Mouse (Mus musculus) adrenal gland, adult 2 months (tissue): ENCODE measurements around the gene Dnajc1. TPM values are rescaled to one million over a fixed set of nuclear protein-coding genes. Genes with fewer than 3 reads are reported as not detected.
A peak's percentile ranks its signal among the peaks of the same experiment; 100 is the strongest.

ENCODE experiments used
- DNase-seq: peaks from one replicate; pipeline ENCODE4 v3.0.0; 2021
- polyA plus RNA-seq: library from polyadenylated mRNA; depleted of rRNA; stranded (reverse); fragments of >200 nt; gene quantifications from 2 replicates; pipeline ENCODE4 v1.2.3, GENCODE M21; 2012
- total RNA-seq, 2 experiments: library from RNA; stranded (reverse); gene quantifications; 2 replicates each; pipeline ENCODE4 v1.2.3; 2021

The Dnajc1 gene
- total and polyA plus RNA-seq, 3 experiments = 32.1 to 76.4 (median 39.7) TPM

GRCm38 (mm10) chr2:18307440-18308305 lies 85.0 kb downstream of the Dnajc1 start:
- DNase-seq = no peak

DNA sequence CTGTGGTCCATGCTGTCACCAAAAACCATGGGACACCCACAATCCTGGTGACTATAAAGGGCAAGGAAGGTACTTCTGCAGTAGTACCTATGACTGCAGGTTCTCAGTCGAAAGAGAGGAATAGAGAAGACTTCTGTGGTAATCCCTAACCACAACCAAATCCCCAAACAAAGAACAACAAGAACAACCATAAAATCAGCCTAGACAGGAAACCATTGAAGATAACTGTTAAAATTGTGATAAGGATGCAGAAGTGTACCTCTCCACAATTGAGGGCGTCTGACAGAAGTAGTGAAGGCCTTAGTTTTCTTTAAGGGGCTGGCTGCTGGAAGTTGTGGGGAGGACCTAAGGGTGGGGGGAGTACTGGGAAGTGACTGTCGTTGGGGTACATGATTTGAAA lies 91.7 kb downstream of the Dnajc1 start:
- no peak for DNase-seq

DNA sequence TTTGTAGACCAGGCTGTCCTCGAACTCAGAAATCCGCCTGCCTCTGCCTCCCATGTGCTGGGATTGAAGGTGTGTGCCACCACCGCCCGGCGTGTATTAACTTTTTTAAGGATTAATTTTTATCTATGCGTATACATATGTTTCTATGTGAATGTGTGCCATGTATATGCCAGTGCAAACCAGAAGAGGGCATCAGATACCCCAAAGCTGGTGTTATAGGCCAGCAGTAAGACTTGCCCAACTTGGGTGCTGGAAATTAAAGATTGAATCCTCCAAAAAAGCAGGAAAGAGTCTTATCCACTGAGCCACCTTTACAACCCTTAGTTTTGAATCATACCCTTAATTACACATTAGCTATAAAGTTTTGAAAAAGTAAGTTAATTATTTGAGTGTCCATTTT lies 107.5 kb downstream of the Dnajc1 start:
- no peak for DNase-seq

GRCm38 (mm10) chr2:18265736-18266135 lies 126.9 kb downstream of the Dnajc1 start:
- no peak for DNase-seq

DNA sequence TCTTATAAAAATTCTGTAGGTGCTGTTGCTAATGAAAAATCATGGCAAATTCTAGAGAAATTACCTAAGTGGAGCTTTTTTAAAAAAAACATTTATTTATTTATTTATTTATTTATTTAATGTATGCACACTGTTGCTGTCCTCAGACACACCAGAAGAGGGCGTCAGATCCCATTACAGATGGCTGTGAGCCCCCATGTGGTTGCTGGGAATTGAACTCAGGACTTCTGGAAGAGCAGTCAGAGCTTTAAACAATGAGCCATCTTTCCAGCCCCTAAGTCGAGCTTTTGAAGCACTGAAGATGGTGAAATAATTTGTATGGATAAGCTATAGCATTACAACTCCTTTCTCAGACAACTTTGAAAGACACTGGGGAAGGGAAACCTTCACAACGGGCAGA lies 128.1 kb downstream of the Dnajc1 start:
- DNase-seq = no peak

DNA sequence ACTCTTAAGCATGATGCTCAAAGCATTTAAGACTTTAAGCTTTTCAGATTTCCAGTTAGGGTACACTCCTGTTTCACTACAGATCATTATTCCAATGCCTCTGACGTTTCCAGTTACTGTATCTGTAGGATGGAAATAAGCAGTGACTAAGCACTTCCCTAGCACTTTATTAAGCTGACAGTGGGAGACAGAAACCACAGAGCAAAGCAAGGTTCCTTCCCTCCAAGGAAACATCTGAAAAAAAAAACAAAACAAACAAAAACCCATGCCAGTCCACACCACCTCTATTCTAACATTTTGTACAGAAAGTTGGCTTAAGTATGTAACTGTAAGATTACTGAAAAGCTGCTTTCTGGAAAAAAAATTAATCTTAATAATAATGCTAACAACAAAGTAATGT lies 130.3 kb downstream of the Dnajc1 start:
- no peak for DNase-seq

- no peak for DNase-seq
Measured at GRCm38 (mm10) chr2:18249224-18249623, 143.4 kb downstream of the Dnajc1 start.

DNA sequence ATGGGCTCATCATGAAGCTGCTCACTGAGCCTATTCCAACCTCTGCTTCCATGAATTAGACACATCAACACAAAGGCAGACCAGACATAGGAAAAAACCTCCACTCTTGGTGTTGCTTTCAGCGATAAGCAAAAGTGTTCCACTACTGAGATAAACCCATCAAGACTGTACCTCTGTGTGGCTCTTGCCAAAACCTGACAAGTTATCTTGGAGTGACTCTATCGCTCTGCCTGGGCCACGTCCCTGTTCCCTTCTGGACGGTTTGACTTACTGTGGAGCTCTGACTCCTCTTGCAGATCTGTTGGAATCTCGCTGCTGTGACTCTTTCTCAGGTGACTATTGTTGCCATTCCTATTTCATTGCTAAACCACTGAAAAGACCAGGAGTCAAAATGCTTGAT lies 157.1 kb downstream of the Dnajc1 start:
- DNase-seq = no peak

- DNase-seq = no peak
Measured at GRCm38 (mm10) chr2:18232883-18233567, 159.6 kb downstream of the Dnajc1 start.

DNA sequence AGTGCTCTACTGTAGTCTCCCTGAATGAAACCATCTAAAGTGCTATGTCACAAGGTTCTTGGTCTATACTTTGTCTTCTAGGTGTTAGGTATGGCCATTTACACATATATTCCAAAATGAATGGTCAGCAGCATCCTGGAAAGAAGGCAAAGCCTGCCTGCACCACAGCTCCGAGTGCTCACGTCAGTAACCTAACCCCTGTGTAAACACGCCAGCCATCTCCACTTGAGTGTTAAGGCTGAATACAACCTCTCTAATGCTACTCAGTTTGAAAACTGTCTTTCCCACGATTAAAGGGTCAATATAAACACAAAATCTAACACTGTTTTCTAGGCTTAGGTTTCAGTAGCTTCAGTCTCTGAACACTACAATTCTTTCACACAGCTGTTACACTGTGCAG lies 161.5 kb downstream of the Dnajc1 start:
- DNase-seq = no peak

DNA sequence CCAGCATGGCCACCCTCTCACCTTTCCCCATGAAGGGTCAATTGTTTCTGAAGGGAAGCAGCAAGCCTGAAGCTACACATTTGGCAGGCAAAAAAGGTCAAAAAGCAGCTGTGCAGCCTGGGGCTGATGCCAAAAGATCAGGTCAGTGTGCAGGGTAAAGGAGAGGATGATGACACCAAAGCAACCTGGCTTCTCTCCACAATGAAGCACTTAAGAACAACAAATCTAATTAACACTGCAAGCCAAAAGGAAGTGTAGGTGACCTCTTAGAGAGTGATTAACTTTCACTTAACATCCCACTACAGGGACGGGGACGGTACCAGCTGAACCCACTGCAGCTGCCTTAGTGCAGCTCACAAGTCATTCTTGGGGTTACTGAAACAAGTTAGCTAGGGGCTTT lies 163.4 kb downstream of the Dnajc1 start:
- peak; percentile 18 for DNase-seq

DNA sequence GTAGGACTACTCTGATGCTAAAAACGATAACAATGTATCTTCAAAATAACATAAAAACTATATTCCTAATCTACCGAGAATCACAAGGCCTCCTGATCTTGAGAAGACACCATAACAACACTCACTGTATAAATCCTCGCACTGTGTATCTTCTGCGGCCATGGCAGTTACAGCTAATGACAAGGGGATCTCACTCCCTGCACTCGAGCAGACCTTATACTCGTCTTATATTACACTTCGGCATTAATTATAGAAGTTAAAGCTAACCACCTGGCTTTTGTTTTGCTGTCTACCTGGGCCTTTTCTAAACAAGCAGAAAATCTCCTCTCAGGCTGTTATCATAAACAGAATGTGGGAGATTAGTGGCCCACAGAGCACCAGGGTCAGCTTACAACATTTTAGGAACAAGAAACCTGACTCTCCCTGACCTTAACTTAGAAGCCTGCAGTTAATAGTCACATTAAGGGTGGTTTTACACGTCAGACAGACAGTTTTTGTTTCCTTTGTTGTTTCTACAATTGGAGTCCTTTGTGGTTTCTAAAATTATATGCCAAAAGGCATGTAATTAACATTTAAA lies 164.1 kb downstream of the Dnajc1 start:
- no peak for DNase-seq

DNA sequence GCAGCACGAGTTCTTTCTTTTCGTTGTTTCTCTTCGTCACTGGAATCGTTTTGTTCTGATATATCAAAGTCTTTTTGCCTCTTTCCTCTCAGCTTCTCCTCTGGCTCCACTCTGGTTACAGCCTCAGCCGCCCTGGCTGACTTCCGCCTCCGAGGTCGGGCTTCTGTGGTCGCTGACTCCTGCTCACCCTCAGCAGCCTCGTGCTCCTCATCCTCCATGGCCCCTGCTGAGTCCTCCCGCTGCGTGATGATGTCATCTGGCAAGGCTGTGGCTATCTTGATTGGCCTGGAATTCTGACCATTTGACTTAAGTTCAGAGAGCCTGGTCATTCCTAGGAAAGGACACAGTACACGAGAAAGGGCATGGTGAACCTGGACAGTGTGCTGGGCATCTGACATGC lies 173.1 kb downstream of the Dnajc1 start:
- DNase-seq = no peak

DNA sequence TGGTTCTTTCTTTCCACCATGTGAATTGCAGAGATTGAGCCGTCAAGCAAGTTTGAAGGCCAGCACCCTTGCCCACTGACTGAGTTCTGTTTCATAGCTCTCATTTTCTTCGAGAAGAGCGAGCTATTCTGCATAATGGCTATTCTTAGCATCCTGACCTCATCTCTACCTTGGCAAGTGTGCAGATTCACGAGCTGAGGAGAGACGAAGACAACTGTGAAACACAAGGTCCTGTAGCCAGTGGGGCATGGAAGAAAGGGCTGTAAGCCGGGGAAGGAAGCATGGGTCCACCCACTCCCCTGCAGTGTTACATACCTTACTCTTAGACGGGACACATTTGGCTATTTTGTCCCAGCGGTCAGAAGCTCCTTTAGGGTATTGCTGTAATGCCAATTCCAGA lies 173.5 kb downstream of the Dnajc1 start:
- DNase-seq = no peak

GRCm38 (mm10) chr2:18218500-18218899 lies 174.1 kb downstream of the Dnajc1 start:
- DNase-seq = no peak

GRCm38 (mm10) chr2:18217867-18218266 lies 174.8 kb downstream of the Dnajc1 start:
- DNase-seq = no peak

DNA sequence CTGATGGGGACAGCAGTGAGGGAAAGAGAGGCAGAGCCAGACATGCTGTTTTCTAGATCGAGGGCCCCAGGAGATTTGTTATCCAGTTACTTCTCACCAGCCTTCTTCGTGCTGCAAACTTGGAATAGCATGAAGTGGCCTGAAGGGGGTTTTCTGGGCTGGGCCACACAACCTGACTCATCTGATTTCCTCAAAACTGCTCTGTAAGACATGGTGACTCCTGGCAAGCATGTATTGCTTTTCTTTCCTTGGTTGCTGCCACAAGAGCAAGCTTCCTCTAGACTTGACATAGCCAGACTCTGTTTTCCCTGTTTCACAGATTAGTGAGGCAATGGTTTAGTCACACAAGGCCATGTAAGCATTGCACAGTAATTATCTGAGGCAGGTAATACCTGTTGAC lies 178.6 kb downstream of the Dnajc1 start:
- peak; percentile 7 for DNase-seq

- DNase-seq = no peak
Measured at GRCm38 (mm10) chr2:18209948-18210347, 182.7 kb downstream of the Dnajc1 start.

DNA sequence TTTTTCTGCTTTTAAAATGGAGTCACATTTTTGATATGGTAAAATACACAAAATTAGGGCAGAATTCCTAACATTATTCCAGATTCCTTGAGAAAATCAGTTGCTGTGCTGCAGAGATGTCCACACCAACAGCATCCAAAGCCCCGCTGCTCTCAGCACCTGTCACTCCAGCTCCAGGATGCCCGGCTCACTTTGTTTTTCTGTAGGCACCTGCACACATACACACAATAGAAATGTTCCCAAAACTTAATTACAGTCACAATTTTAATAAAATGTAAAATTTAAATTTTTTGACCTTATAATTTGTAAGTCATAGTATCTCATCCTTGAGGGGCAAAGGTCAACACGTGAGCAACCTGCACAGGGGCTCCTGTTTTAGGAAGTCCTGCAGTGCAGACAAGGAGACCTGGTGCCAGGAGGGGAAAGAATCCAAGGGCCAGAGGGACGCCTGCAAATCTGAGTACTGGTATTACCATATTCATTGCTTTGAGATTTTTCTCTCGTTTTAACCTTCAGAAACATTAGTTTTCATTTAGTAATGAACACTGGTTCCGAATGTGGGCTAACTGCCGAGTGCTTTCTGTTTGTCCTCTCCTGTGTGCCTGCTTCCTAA lies 183.3 kb downstream of the Dnajc1 start:
- DNase-seq = no peak

DNA sequence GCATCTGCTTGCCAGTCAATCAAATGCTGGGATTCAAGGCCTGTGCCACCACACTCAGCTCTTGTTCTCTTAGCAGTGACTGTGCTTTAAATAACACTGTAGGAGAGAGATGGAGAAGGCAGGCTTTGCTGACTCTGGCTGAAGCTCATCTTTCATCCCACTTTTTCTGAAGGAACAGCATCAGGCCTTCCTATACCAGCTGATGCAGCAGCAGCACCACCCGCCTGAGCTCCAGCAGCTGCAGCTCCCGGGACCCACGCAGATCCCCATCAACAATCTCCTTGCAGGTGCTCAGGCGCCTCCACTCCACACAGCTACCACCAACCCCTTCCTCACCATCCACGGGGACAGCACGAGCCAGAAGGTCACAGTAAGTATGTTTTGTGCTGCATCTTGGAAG lies 184.1 kb downstream of the Dnajc1 start:
- DNase-seq = no peak

DNA sequence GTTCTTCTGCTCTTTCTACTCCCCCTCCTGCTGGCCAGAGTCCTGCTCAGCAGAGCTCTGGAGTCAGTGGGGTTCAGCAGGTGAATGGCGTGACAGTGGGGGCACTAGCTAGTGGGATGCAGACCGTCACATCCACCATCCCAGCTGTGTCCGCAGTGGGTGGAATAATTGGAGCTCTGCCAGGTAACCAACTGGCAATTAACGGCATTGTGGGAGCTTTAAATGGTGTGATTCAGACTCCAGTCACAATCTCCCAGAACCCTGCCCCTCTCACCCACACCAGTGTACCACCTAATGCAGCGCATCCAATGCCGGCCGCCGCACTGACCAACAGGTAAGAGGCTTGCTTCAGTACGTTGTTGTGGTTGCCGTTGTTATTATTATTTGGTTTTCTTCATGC lies 185.8 kb downstream of the Dnajc1 start:
- no peak for DNase-seq

- DNase-seq = peak; percentile 68
Measured at GRCm38 (mm10) chr2:18205118-18205517, 187.5 kb downstream of the Dnajc1 start.

GRCm38 (mm10) chr2:18202923-18203322 lies 189.7 kb downstream of the Dnajc1 start:
- no peak for DNase-seq
